ENCODE assay signal across 8 mouse cellular contexts in genomic region chr10:88501886-88502765, GRCm38 (mm10). TPM values are rescaled to one million over a fixed set of nuclear protein-coding genes. Genes with fewer than 3 reads are reported as not detected.
A peak's percentile ranks its signal among the peaks of the same experiment; 100 is the strongest.
DNase-seq lines count a peak whose midpoint lies in the region; ATAC-seq lines count a peak whose summit lies in the region.

No protein-coding gene starts in this region.

- DNase-seq in kidney, adult 18-20 months, result peak; percentile 44
- DNase-seq in kidney, postnatal 25 days, result no peak
- peak; percentile 16 for DNase-seq in forebrain, embryonic 14.5 days (ENCODE audit: low spot score)
- peak; percentile 44 to 48 for DNase-seq in heart, postnatal 10 days
- DNase-seq in thymus, postnatal 4 days, result no peak
- no peak for DNase-seq in urinary bladder, postnatal 4 days (ENCODE audit: low spot score in 2 of 2)

- H3K9me3 ChIP-seq in forebrain, embryonic 14.5 days (replicated peaks; ENCODE audit: control insufficient read depth, low read length), result no peaks in the 10 kb centered on the region
- no peaks in the 10 kb centered on the region for H3K9me3 ChIP-seq in midbrain, embryonic 13.5 days

- peaks cover 8% of the 10 kb centered on the region; the same call in 1 of the 2 replicates for H3K4me1 ChIP-seq in forebrain, embryonic 14.5 days (ENCODE audit: control insufficient read depth, insufficient read depth, low read length)
- H3K4me1 ChIP-seq in midbrain, embryonic 13.5 days (replicated peaks), result peaks cover 19% of the 10 kb centered on the region

- peak overlapping the region; percentile 78; the same call in 1 of the 2 replicates for H3K4me2 ChIP-seq in forebrain, embryonic 14.5 days (ENCODE audit: low read length)
- H3K4me2 ChIP-seq in midbrain, embryonic 13.5 days (replicated peaks), result peak overlapping the region; percentile 28

- no peaks in the 10 kb centered on the region for H3K27me3 ChIP-seq in forebrain, embryonic 14.5 days (replicated peaks; ENCODE audit: control insufficient read depth, insufficient read depth, low read length)
- H3K27me3 ChIP-seq in midbrain, embryonic 13.5 days, result no peaks in the 10 kb centered on the region

- no peaks in the 10 kb centered on the region for H3K36me3 ChIP-seq in forebrain, embryonic 14.5 days (ENCODE audit: control insufficient read depth, insufficient read depth, low read length)
- no peaks in the 10 kb centered on the region for H3K36me3 ChIP-seq in midbrain, embryonic 13.5 days

- no peak overlapping the region for H3K27ac ChIP-seq in forebrain, embryonic 14.5 days (ENCODE audit: low read depth, low read length)
- no peak overlapping the region for H3K27ac ChIP-seq in midbrain, embryonic 13.5 days

- WGBS in forebrain, embryonic 14.5 days, result 56% methylated on average over 13 of the region's 13 CpGs
- WGBS in midbrain, embryonic 13.5 days, result 56% methylated on average over 13 of the region's 13 CpGs

- H3K4me3 ChIP-seq in forebrain, embryonic 14.5 days (ENCODE audit: low read depth, low read length), result no peak overlapping the region
- 0 out of 2 replicates have a peak overlapping the region, but pooled peaks have one; percentile 1 for H3K4me3 ChIP-seq in midbrain, embryonic 13.5 days (replicated peaks)

- no peak overlapping the region for H3K9ac ChIP-seq in forebrain, embryonic 14.5 days (ENCODE audit: low read length)
- H3K9ac ChIP-seq in midbrain, embryonic 13.5 days (replicated peaks), result peak overlapping the region; percentile 16; the same call in 1 of the 2 replicates

- ATAC-seq in forebrain, embryonic 14.5 days, result no peak
- ATAC-seq in midbrain, embryonic 13.5 days, result no peak
- no peak for ATAC-seq in activated CD4-positive, CD25-positive, alpha-beta regulatory T cell, adult 4 months

- intact Hi-C loops in heart, postnatal 10 days (cut with DNase I), result loop anchor here (5.0 to 10.0 kb wide), 3 partner anchors 125 to 323 kb away; partner anchors contain the start of genes Arl1, Dram1, Gnptab and Utp20

RNA-seq across cellular contexts. Expression of gene Chpt1, which starts 1.7 kb away (rescaled TPM):
- 4.6 and 5.0 TPM in 2 replicates for polyA plus RNA-seq in forebrain, embryonic 14.5 days (2014; fragmentation: Nextera tagmentation; extraction: Ambion mirVana)
- 100 to 1,000 TPM; 189 to 191 TPM for total RNA-seq in heart, postnatal 10 days (2021)
- polyA plus RNA-seq in midbrain, embryonic 13.5 days (2015; fragmentation: Nextera tagmentation; extraction: Ambion mirVana), result 6.6 and 6.9 TPM in 2 replicates
- polyA plus RNA-seq in activated CD4-positive, CD25-positive, alpha-beta regulatory T cell, adult 4 months (2017; shearing (Covaris generic)), result 1 to 10 TPM; 1.3 to 4.7 TPM

RNA-seq across cellular contexts. Expression of gene Sycp3, which starts 42.8 kb away (rescaled TPM):
- 0.28 TPM in 1 of 2 replicates, not detected in the other for polyA plus RNA-seq in forebrain, embryonic 14.5 days (2014; fragmentation: Nextera tagmentation; extraction: Ambion mirVana)
- total RNA-seq in heart, postnatal 10 days (2021), result under 1 TPM in 1 of 2 experiments, not detected in 1; 0.60 TPM
- polyA plus RNA-seq in midbrain, embryonic 13.5 days (2015; fragmentation: Nextera tagmentation; extraction: Ambion mirVana), result 0.31 TPM in 1 of 2 replicates, not detected in the other
- polyA plus RNA-seq in activated CD4-positive, CD25-positive, alpha-beta regulatory T cell, adult 4 months (2017; shearing (Covaris generic)), result not detected

Comparison
In these comparisons a context has a peak if more than half of its experiments do, and no peak if none do; other contexts are left out.
1. DNase-seq: peak in kidney, adult 18-20 months (single experiment), forebrain, embryonic 14.5 days (single experiment) and heart, postnatal 10 days (2 of 2); none in kidney, postnatal 25 days (0 of 2), thymus, postnatal 4 days (single experiment) and urinary bladder, postnatal 4 days (0 of 2).